In genomic region chr6:29211806-29212492, GRCm38 (mm10) we compare ENCODE assay signal across 8 mouse cellular contexts. TPM values are rescaled to one million over a fixed set of nuclear protein-coding genes. Genes with fewer than 3 reads are reported as not detected.
DNase-seq lines count a peak whose midpoint lies in the region; ATAC-seq and TF ChIP-seq lines count a peak whose summit lies in the region.

No protein-coding gene starts in this region.

- DNase-seq in ES-E14 (ENCODE audit: low read depth, low spot score): peak; percentile 56
- DNase-seq in cerebellum, adult 11 months: peak; percentile 73
- peak; percentile 78 to 85 for DNase-seq in heart, postnatal 36 days
- peak; percentile 67 to 75 for DNase-seq in layer of hippocampus, postnatal 10 days (ENCODE audit: low spot score in 2 of 2)
- peak; percentile 93 for DNase-seq in lung, postnatal 0 days (ENCODE audit: low spot score)
- DNase-seq in ovary, postnatal 10 days (ENCODE audit: low spot score): peak; percentile 62
- peak; percentile 82 to 86 for DNase-seq in thymus, postnatal 10 days (ENCODE audit: low spot score in 2 of 2)

- peaks cover 12% of the 10 kb centered on the region; the same call in 1 of the 2 replicates for H3K27me3 ChIP-seq in forebrain, embryonic 15.5 days
- no peaks in the 10 kb centered on the region for H3K27me3 ChIP-seq in lung, postnatal 0 days (replicated peaks; ENCODE audit: insufficient read depth, low read length)

- under 1% methylated on average over 55 of the region's 66 CpGs for WGBS in forebrain, embryonic 15.5 days
- under 1% methylated on average over 42 of the region's 66 CpGs for WGBS in lung, postnatal 0 days

- no peaks in the 10 kb centered on the region for H3K9me3 ChIP-seq in ES-E14 (ENCODE audit: control insufficient read depth, insufficient read depth, low read depth, low read length)
- no peaks in the 10 kb centered on the region for H3K9me3 ChIP-seq in forebrain, embryonic 15.5 days
- no peaks in the 10 kb centered on the region for H3K9me3 ChIP-seq in lung, postnatal 0 days (ENCODE audit: low read length)

- peak; percentile 42 for TF ChIP-seq CTCF in lung, postnatal 0 days (IDR thresholded peaks at IDR 0.05)

- peak; percentile 78 for ATAC-seq in forebrain, embryonic 15.5 days (replicated peaks)
- peak; percentile 88 for ATAC-seq in lung, postnatal 0 days

- peak overlapping the region; percentile 77 for H3K4me2 ChIP-seq in forebrain, embryonic 15.5 days (replicated peaks)
- H3K4me2 ChIP-seq in lung, postnatal 0 days (replicated peaks; ENCODE audit: low read depth, low read length): peak overlapping the region; percentile 94

- peaks cover under 1% of the 10 kb centered on the region; the same call in 1 of the 2 replicates for H3K36me3 ChIP-seq in ES-E14 (ENCODE audit: control insufficient read depth, insufficient read depth, low read length, poor library complexity, severe bottlenecking)
- peaks cover under 1% of the 10 kb centered on the region; the same call in 1 of the 2 replicates for H3K36me3 ChIP-seq in forebrain, embryonic 15.5 days
- H3K36me3 ChIP-seq in lung, postnatal 0 days (ENCODE audit: insufficient read depth, low read length): no peaks in the 10 kb centered on the region

- in situ Hi-C loops in ES-E14 (cut with MboI; ENCODE audit: low sequenced_read_pairs in 2 of 2, unreplicated experiment in 2 of 2): no loop called here

- H3K27ac ChIP-seq in ES-E14 (ENCODE audit: insufficient read depth, low read depth, low read length, poor library complexity, severe bottlenecking): no peak overlapping the region
- H3K27ac ChIP-seq in forebrain, embryonic 15.5 days (replicated peaks): peak overlapping the region; percentile 77
- H3K27ac ChIP-seq in lung, postnatal 0 days (ENCODE audit: low read length): peak overlapping the region; percentile 78

- no peak for TF ChIP-seq EP300 in lung, postnatal 0 days (IDR thresholded peaks at IDR 0.05)

- H3K9ac ChIP-seq in ES-E14 (ENCODE audit: insufficient read depth, low read depth, low read length, poor library complexity, severe bottlenecking): peak overlapping the region; percentile 88
- H3K9ac ChIP-seq in forebrain, embryonic 15.5 days (replicated peaks): peak overlapping the region; percentile 74
- peak overlapping the region; percentile 41 for H3K9ac ChIP-seq in lung, postnatal 0 days (replicated peaks; ENCODE audit: low read depth)

- H3K4me3 ChIP-seq in ES-E14 (ENCODE audit: insufficient read depth in 1 of 2, low read depth in 1 of 2, low read length in 2 of 2, poor library complexity in 1 of 2, severe bottlenecking in 1 of 2): peak overlapping the region; percentile 81 to 82
- peak overlapping the region; percentile 78 for H3K4me3 ChIP-seq in forebrain, embryonic 15.5 days
- peak overlapping the region; percentile 64 for H3K4me3 ChIP-seq in lung, postnatal 0 days (ENCODE audit: low read depth, low read length)

- H3K4me1 ChIP-seq in ES-E14 (ENCODE audit: control insufficient read depth in 2 of 2, insufficient read depth in 2 of 2, low read length in 2 of 2, poor library complexity in 1 of 2): peaks cover 0 to 14% of the 10 kb centered on the region in 2 experiments; a peak in 3 of 4 replicates
- peaks cover 44% of the 10 kb centered on the region for H3K4me1 ChIP-seq in forebrain, embryonic 15.5 days
- H3K4me1 ChIP-seq in lung, postnatal 0 days (ENCODE audit: insufficient read depth, low read depth, low read length): peaks cover 10% of the 10 kb centered on the region; the same call in 1 of the 2 replicates

- intact Hi-C loops in heart, postnatal 36 days (cut with DNase I): loop anchor here (5.0 kb wide), 1 partner anchor 135 kb away; the partner anchor contains the start of gene Calu

TF ChIP-seq in ES-E14, 5 proteins besides CTCF, POLR2A, EP300 and RAD21:
- TF ChIP-seq MAFK (IDR thresholded peaks at IDR 0.05; ENCODE audit: insufficient read depth, low read depth, low read length) (no peak), HCFC1 (IDR thresholded peaks at IDR 0.05; ENCODE audit: borderline replicate concordance, insufficient read depth, low read length) (no peak), ZC3H11A (IDR thresholded peaks at IDR 0.05; ENCODE audit: borderline replicate concordance, low read depth, low read length) (no peak), ZNF384 (IDR thresholded peaks at IDR 0.05; ENCODE audit: low read depth, low read length) (no peak), CHD2 (IDR thresholded peaks at IDR 0.05; ENCODE audit: low read depth, low read length) (no peak)
TF ChIP-seq in ES-E14: peak in this region for 0.

RNA-seq across cellular contexts. Expression of gene Impdh1, which starts 4.2 kb away (rescaled TPM):
- total RNA-seq in ES-E14 (2012; rRNA removed): 24.9 and 29.7 TPM in 2 replicates
- polyA plus RNA-seq in forebrain, embryonic 15.5 days (2015; fragmentation: Nextera tagmentation; extraction: Ambion mirVana): 54.5 and 57.3 TPM in 2 replicates
- 10 to 100 TPM; 21.5 to 26.3 TPM for total RNA-seq in heart, postnatal 36 days (2021)
- 10 to 100 TPM; 84.5 to 87.2 TPM for total RNA-seq in layer of hippocampus, postnatal 10 days (2021)
- 93.8 and 106 TPM in 2 replicates for polyA plus RNA-seq in lung, postnatal 0 days (2015; fragmentation: Nextera tagmentation; extraction: Ambion mirVana)

RNA-seq across cellular contexts. Expression of gene Prrt4, which starts 32.6 kb away (rescaled TPM):
- total RNA-seq in ES-E14 (2012; rRNA removed): 0.40 and 1.4 TPM in 2 replicates
- polyA plus RNA-seq in forebrain, embryonic 15.5 days (2015; fragmentation: Nextera tagmentation; extraction: Ambion mirVana): 4.5 and 4.7 TPM in 2 replicates
- total RNA-seq in heart, postnatal 36 days (2021): 1 to 10 TPM; 3.6 to 4.0 TPM
- total RNA-seq in layer of hippocampus, postnatal 10 days (2021): 10 to 100 TPM in 1 of 2 experiments, 1 to 10 TPM in 1; 8.1 to 10.3 TPM
- 2.0 and 2.5 TPM in 2 replicates for polyA plus RNA-seq in lung, postnatal 0 days (2015; fragmentation: Nextera tagmentation; extraction: Ambion mirVana)

RNA-seq across cellular contexts. Expression of gene Rbm28, which starts 47.1 kb away (rescaled TPM):
- total RNA-seq in ES-E14 (2012; rRNA removed): 50.9 and 58.1 TPM in 2 replicates
- 41.4 and 41.6 TPM in 2 replicates for polyA plus RNA-seq in forebrain, embryonic 15.5 days (2015; fragmentation: Nextera tagmentation; extraction: Ambion mirVana)
- total RNA-seq in heart, postnatal 36 days (2021): 10 to 100 TPM; 19.9 to 20.1 TPM
- total RNA-seq in layer of hippocampus, postnatal 10 days (2021): 10 to 100 TPM; 33.7 to 43.6 TPM
- polyA plus RNA-seq in lung, postnatal 0 days (2015; fragmentation: Nextera tagmentation; extraction: Ambion mirVana): 16.9 and 19.1 TPM in 2 replicates
